ENCODE assay signal across 7 mouse cellular contexts in the genomic region with DNA sequence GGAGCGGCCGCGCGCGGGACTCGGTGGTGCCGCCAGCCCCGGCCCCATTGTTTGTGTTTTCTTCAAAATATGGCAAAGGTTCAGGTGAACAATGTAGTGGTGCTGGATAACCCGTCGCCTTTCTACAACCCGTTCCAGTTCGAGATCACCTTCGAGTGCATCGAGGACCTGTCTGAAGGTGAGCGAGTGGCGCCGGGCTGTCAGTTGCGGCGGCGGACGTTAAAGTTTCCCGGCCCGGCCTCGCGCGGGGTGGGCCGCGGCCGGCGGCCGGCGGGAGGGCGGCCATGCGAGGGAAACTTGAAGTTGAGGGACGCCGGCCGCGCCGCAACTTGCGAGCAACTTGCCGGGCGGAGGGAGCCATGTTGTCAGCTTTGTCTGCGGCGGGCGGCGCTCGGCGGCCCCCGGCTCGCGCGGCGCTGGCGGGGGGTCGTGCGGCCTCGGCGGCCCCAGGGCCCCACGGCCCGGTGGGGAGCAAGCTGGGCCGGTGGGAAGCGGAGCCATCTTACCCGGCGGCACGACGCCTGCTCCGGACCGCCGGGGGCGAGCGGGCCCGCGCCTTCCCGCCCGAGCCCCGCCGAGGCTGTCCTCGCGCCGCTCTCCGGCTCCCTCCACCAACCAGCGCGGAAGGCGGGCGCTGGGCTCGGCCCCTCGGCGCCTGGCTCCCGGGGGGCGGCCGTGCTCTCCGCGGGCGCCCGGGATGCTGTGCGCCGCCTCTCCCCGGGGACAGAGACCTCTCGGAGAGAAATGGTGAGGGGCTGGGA. TPM values are rescaled to one million over a fixed set of nuclear protein-coding genes. Genes with fewer than 3 reads are reported as not detected.
A peak's percentile ranks its signal among the peaks of the same experiment; 100 is the strongest.
DNase-seq lines count a peak whose midpoint lies in the region; ATAC-seq and TF ChIP-seq lines count a peak whose summit lies in the region.

No protein-coding gene starts in this region.

- peak overlapping the region; percentile 94 for H3K9ac ChIP-seq in intestine, embryonic 15.5 days
- H3K9ac ChIP-seq in limb, embryonic 14.5 days (ENCODE audit: low read depth, low read length, severe bottlenecking) = peak overlapping the region; percentile 96
- H3K9ac ChIP-seq in midbrain, embryonic 13.5 days (replicated peaks) = peak overlapping the region; percentile 98

- peak overlapping the region; percentile 90 for H3K4me3 ChIP-seq in intestine, embryonic 15.5 days (replicated peaks)
- peak overlapping the region; percentile 88 for H3K4me3 ChIP-seq in limb, embryonic 14.5 days (replicated peaks; ENCODE audit: low read length)
- peak overlapping the region; percentile 98 for H3K4me3 ChIP-seq in midbrain, embryonic 13.5 days (replicated peaks)

- H3K36me3 ChIP-seq in intestine, embryonic 15.5 days = no peaks in the 10 kb centered on the region
- H3K36me3 ChIP-seq in limb, embryonic 14.5 days (ENCODE audit: control insufficient read depth, insufficient read depth, low read length) = peaks cover 11% of the 10 kb centered on the region; the same call in 1 of the 2 replicates
- no peaks in the 10 kb centered on the region for H3K36me3 ChIP-seq in midbrain, embryonic 13.5 days

- peak; percentile 72 for DNase-seq in MN1 (ENCODE audit: low spot score)
- peak; percentile 36 for DNase-seq in c-Kit-positive CD71-positive TER-119-positive erythroid progenitor cells, embryonic 14.5 days (ENCODE audit: low spot score)
- DNase-seq in gastrocnemius, postnatal 4 days (ENCODE audit: low spot score in 2 of 2) = peak; percentile 39 to 63
- peak; percentile 17 for DNase-seq in limb, embryonic 14.5 days (ENCODE audit: low spot score)
- DNase-seq in spleen, adult 18-20 months = peak; percentile 39 to 56

- TF ChIP-seq POLR2A in limb, embryonic 14.5 days (IDR thresholded peaks at IDR 0.05; ENCODE audit: borderline replicate concordance, extremely low read depth, insufficient read depth, insufficient read length) = 0 out of 2 replicates have a peak, but pooled peaks have one; percentile 14

- ATAC-seq in intestine, embryonic 15.5 days = peak; percentile 44
- ATAC-seq in limb, embryonic 14.5 days (ENCODE audit: low FRiP score, low read depth) = peak; percentile 5
- ATAC-seq in midbrain, embryonic 13.5 days = peak; percentile 25

- H3K27ac ChIP-seq in intestine, embryonic 15.5 days = peak overlapping the region; percentile 99
- peak overlapping the region; percentile 99 for H3K27ac ChIP-seq in limb, embryonic 14.5 days (replicated peaks; ENCODE audit: low read depth, low read length)
- H3K27ac ChIP-seq in midbrain, embryonic 13.5 days = peak overlapping the region; percentile 96

- no peaks in the 10 kb centered on the region for H3K9me3 ChIP-seq in intestine, embryonic 15.5 days
- no peaks in the 10 kb centered on the region for H3K9me3 ChIP-seq in limb, embryonic 14.5 days (ENCODE audit: control insufficient read depth, low read length)
- H3K9me3 ChIP-seq in midbrain, embryonic 13.5 days = no peaks in the 10 kb centered on the region

- no peaks in the 10 kb centered on the region for H3K27me3 ChIP-seq in intestine, embryonic 15.5 days (replicated peaks)
- no peaks in the 10 kb centered on the region for H3K27me3 ChIP-seq in limb, embryonic 14.5 days (ENCODE audit: control insufficient read depth, insufficient read depth, low read length)
- no peaks in the 10 kb centered on the region for H3K27me3 ChIP-seq in midbrain, embryonic 13.5 days

- under 1% methylated on average over 99 of the region's 99 CpGs for WGBS in intestine, embryonic 15.5 days
- under 1% methylated on average over 67 of the region's 99 CpGs for WGBS in limb, embryonic 14.5 days
- WGBS in midbrain, embryonic 13.5 days = under 1% methylated on average over 88 of the region's 99 CpGs

- peak overlapping the region; percentile 81 for H3K4me2 ChIP-seq in intestine, embryonic 15.5 days (replicated peaks)
- peak overlapping the region; percentile 60 for H3K4me2 ChIP-seq in limb, embryonic 14.5 days (replicated peaks; ENCODE audit: low read depth, low read length, severe bottlenecking)
- H3K4me2 ChIP-seq in midbrain, embryonic 13.5 days (replicated peaks) = peak overlapping the region; percentile 63

- H3K4me1 ChIP-seq in intestine, embryonic 15.5 days (replicated peaks) = 0 out of 2 replicates have a peak, but pooled peaks cover 9% of the 10 kb centered on the region
- H3K4me1 ChIP-seq in limb, embryonic 14.5 days (ENCODE audit: control insufficient read depth, insufficient read depth, low read length) = peaks cover 16% of the 10 kb centered on the region; the same call in 1 of the 2 replicates
- peaks cover 48% of the 10 kb centered on the region for H3K4me1 ChIP-seq in midbrain, embryonic 13.5 days (replicated peaks)

RNA-seq across cellular contexts. Expression of a gene that starts 0.7 kb away (rescaled TPM):
- 10 to 100 TPM; 35.0 to 35.9 TPM for total RNA-seq in gastrocnemius, postnatal 4 days (2021)
- 79.3 and 97.2 TPM in 2 replicates for polyA plus RNA-seq in intestine, embryonic 15.5 days (2015; fragmentation: Nextera tagmentation; extraction: Ambion mirVana)
- polyA plus RNA-seq in limb, embryonic 14.5 days (2012; rRNA removed) = 45.9 and 61.2 TPM in 2 replicates
- polyA plus RNA-seq in limb, embryonic 14.5 days (2014; fragmentation: Nextera tagmentation; extraction: Ambion mirVana) = 109 and 113 TPM in 2 replicates
- 112 and 113 TPM in 2 replicates for polyA plus RNA-seq in midbrain, embryonic 13.5 days (2015; fragmentation: Nextera tagmentation; extraction: Ambion mirVana)

RNA-seq across cellular contexts. Expression of a gene that starts 32.9 kb away (rescaled TPM):
- 1 to 10 TPM; 7.9 to 9.3 TPM for total RNA-seq in gastrocnemius, postnatal 4 days (2021)
- 7.4 and 8.3 TPM in 2 replicates for polyA plus RNA-seq in intestine, embryonic 15.5 days (2015; fragmentation: Nextera tagmentation; extraction: Ambion mirVana)
- polyA plus RNA-seq in limb, embryonic 14.5 days (2012; rRNA removed) = 7.6 and 8.8 TPM in 2 replicates
- polyA plus RNA-seq in limb, embryonic 14.5 days (2014; fragmentation: Nextera tagmentation; extraction: Ambion mirVana) = 12.0 and 12.3 TPM in 2 replicates
- 9.8 and 10.4 TPM in 2 replicates for polyA plus RNA-seq in midbrain, embryonic 13.5 days (2015; fragmentation: Nextera tagmentation; extraction: Ambion mirVana)

Comparison
In these comparisons a context has a peak if more than half of its experiments do, and no peak if none do; other contexts are left out.
1. Peak in every context shown above with its lines: DNase-seq, ATAC-seq, H3K4me3 ChIP-seq and H3K27ac ChIP-seq.
2. DNase-seq: peak in every context shown above with its lines; median percentile 72 in MN1; 51 in gastrocnemius, postnatal 4 days; 48 in spleen, adult 18-20 months; 36 in c-Kit-positive CD71-positive TER-119-positive erythroid progenitor cells, embryonic 14.5 days; 17 in limb, embryonic 14.5 days.